Mouse (Mus musculus) cerebellum, postnatal 14 days (tissue): ENCODE results near the gene Ano10.
A peak's percentile ranks its signal among the peaks of the same experiment; 100 is the strongest.

ENCODE experiments used
- DNase-seq, 2 experiments: peaks; one replicate each; pipeline ENCODE4 v3.0.0; 2021; ENCODE audit warnings: mixed read lengths in 2 of 2

Ano10 gene

DNA sequence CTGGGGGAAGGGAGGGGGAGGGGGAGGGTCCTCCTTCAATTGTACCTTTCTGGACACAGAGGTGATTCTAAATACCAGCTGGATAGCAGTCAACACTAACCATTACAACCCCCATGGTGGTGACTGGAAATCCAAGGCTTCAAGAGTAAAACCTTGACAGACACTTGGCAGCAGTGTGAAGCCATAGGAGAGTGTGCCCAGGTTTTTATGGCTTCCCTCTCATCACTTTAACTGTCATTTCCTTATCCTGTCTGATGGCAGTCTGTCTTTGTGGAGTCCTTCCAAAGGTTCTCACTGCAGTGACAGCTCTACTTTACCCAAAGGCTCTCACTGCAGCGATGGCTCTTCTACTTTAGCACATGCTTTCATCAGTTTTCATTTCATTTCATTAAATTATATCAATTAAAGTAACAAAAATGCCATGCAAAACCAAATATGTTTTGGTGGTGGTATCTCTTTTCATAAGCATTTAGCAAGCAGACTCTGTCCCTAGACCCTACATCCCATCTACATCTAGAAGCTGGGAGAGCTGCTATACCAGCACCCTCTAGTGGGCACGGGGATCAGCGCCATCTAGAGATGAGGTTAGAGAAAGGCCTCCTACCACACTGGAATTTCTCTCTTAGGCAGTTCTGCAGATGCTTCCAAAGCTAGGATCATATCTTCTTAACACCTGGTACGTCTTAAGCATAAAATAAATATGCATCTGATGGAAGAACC is 50.0 kb downstream of the Ano10 start:
- peak; percentile 84 to 88 for DNase-seq

DNA sequence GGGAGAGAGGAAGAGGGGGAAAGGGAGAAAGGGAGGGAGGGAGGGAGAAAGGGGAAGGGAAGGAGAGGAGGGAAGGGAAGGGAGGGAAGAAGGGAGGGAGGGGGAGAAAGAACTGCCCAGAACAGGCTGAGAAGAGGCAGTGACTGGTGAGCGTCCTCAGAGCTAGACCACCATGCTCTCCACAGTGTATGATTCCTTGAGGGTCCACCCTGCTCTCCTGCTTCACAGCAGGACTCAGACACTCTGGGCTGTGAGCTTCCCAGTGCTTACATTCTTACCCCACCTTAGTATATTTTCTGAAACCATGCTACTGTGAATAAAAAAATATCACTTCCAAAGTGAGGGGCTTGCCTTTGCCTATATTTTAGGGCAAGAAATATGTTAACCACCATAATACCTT is 50.9 kb downstream of the Ano10 start:
- no peak for DNase-seq

DNA sequence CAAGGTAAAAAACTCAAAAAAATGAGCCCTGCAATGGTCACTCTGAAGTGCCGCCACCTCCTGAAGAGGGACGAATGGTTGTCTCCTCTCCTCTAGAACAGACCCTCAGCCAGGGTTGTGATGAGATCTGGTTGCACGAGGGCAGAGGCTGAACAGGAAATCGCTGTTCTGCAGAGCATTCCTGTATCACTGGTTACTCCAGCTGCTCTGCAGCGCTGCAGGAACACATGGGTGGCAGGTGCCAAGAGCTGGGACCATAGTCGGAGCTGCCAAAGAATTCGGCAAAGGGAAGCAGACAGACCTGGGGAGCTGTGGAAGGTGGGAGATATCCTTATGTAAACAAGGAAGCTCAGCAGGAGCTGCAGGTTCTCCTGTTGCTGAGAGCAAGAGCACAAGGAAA is 51.4 kb downstream of the Ano10 start:
- DNase-seq, result peak in 1 of 2 experiments; percentile 23

DNA sequence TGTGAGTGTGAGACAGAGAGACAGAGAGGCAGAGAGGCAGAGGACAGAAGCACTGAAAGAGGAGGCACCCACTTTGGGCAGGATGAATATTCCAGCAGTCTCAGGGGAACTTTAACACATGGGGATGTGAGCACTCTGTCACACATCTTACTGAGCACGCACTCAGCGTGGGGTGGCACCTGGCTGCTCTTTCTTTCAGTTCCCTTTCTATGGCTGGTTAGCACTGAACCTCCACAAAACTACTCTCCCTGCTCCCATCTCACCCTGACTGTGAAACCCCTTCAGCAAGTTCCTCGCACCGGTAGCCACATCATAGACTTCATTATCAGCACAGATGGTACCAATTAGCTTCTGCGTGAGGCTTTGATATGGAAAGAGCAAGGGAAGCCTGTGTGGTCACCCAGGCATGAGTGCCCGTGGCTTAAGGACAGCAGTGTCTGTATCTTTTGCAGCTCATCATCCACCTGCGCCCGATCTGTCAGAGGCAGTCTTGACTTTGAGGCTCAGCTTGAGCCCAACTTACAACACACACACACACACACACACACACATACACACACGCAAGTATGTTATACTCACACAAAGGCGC is 52.3 kb downstream of the Ano10 start:
- DNase-seq, result peak; percentile 41 to 42

DNA sequence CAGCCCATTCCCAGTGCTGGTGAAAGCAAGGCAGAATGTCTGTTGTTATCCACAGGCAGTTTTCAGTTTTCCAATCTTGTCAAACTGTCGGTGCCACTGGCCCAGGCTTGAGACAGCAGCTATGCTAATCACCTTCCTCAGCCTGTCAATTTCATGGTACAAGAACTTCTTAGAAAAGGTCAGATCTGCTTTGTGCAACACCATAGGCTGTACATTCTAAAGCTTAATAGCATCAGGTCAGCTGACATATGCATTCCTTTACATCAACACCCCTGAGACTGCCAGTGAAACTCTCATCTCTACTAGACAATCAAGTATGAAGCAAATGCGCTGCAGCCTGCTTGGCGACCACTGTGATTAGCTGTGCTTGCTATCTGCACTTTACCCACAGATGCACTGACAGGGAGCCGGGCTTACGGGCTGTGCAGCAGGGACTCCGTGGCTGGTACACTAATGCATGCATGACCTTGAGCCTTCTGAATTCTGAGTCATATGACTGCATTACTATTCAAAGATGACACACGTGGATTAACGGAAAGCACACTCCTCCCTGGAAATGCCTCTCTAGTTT is 53.5 kb downstream of the Ano10 start:
- no peak for DNase-seq

DNA sequence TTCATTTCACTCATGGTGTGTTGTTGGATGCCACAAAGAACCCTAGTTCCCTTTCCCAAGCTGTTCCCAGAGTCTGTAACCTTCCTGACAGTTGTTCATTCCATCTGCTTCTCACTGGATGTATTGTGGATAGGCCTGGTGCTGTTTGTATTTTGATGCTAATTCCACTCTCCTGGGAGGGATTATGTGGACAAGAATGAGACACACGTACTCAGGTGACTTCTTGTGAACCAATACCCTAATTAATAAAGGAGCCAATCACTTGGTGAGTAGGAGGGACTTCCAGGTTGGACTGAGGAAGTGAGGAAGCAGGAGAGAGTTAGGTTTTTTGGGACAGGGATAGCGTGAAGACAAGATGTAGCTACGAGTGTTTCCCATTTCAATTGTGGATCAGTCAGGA is 59.5 kb downstream of the Ano10 start:
- DNase-seq, result no peak

DNA sequence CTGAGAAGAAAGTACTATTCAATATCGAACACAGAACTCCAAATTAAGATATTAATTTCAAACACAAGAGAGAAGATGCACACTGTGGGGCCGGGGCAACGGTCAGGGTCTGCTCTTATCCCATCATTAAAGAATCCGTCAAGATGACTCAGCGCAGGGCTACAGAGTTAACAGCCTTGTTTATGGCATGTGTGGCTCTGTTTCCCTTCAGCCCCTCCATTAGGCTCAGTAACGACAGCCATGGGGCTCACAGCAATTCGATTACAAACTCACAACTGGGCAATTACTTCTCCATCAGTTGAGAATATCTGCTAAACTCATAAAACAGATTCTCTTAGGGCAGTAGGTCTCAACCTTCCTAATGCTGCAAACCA is 60.3 kb downstream of the Ano10 start:
- DNase-seq, result no peak

DNA sequence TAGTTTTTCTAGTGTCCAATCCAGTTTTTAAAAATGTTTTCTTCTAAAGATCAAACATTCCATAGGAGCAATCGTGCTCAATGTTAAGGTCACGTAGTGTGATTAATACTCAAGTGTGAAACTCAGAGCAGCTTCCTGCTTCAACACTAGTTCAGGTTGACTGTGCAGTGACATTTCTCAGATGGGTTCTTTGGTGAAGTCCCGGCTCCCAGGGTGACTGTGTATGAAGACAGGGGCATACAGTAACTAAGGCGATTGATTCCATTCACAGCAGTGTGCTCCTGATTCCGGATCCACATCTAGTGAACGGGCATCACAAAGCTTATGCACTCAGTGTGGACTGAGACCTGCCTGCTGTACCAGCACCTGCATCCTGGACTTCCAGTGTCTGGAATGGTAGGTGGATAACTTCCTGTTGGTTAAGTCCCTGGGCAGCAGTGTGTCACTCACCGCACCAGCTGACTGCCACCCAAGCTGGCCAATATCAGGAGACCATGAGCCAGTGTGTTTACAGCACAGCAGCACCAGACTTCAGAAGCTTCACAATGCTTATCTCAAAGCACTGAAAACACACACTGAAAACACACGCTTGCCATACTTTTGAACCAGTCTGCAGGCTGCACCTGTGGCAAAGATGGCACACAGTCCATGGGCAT is 60.8 kb downstream of the Ano10 start:
- DNase-seq, result no peak

DNA sequence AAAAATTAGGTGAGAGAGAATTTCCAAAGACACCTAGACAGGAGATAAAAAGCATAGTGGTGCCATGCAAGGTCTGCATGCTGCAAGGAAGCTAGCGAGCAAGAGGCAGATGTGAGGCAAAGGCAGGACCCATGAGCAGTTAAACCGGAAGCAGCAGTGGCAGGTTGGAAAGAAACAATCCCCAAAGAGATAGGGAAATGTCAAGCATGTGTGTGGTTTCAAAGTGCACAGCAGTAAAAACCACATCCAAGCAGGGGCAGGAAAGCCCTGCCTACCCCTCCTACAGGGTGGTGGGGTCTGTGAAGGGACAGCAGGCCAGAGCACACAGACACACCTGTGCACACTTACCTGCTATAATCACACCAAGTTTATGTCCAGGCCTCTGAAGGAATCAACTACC is 61.3 kb downstream of the Ano10 start:
- DNase-seq, result no peak

DNA sequence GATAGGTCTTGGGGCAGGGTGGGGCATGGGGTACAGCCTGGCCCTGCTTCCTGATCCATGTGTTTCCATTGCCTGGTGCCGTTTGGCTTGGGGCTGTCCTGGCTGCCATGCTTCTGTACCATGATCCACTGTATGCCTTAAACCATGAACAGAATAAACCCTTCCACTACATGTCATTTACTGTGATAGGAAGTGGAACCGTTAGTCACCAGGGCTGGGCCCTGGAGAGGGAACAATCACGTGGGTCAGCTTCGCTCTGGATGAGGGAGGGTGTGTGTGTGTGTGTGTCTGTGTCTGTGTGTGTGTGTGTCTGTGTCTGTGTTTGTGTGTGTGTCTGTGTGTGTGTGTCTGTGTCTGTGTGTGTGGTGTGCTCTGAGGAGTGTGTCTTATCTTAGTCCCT is 63.5 kb downstream of the Ano10 start:
- DNase-seq, result no peak

DNA sequence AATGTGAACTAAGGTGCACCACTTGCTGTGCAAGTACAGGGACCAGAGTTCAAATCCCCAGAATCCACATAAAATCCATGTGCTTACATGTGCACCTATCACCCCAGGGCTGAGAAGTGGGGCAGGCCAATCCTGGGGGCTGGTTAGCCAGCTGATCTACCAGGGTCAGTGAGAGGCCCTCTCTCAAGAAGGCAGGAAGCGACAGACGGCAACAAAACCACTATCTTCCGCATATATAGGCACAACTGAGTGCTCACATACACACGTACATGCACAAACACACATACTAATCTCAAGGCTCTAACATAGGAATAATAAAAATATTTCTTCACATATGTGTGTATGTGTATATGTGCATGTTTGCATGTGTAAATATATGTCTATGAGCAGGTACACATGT is 67.8 kb downstream of the Ano10 start:
- DNase-seq, result no peak

DNA sequence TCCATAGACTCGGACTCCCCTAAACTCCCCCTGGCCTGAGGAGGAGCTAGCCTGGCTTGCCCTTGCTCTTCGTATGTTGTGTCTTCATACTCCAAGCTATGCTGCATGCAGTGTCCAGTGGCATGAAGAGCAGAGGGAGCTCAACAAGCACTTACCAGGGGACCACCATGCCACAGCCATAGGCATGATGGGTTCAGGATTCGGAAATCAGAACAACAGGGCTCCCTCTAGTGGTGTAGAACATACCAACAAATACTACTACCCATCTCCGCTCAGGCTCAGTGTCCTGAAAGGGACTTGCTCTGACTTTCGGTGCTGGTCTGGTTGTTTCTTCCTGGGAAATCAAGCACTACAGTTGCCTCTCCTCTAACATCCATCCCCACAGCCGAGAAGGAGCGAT is 68.9 kb downstream of the Ano10 start:
- DNase-seq, result peak; percentile 62 to 80

DNA sequence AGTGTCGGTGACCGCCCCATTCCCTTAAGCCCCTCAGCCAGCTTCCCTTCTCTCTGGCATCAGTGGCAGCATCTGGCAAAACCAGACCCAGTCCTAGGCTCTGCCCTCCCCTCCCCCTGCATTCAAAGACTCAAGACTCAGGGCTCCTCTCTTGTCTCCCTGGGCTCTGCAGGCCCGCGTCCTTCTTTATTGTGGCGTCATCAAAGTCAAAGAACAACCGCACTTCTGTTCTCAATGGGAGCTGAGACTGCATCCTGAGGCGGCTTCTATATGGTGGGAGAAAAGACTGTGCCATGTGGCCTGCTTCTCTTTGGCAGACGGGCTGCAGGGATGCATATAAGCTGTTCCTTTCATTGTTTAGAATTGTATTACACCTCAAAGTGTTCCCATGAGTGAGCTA is 71.2 kb downstream of the Ano10 start:
- DNase-seq, result no peak

DNA sequence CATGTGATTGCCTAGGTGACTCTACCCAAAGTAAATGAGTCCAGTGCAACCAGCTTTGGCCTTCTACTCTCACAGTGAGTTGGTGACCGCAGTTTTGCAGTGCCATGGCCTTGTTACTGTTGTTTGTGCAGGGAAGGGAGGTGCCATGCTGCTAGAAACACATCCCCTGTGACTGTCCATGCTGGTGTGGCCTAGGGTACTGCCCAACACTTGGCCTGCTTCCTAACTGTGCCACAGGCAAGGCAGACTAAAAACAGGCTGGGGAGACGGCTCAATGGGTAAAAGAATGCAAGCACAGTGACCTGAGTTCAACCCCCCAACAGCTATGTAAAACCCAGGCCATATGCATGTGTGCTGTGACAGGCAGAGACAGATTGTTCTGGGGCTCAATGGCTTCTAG is 74.3 kb downstream of the Ano10 start:
- DNase-seq, result no peak

DNA sequence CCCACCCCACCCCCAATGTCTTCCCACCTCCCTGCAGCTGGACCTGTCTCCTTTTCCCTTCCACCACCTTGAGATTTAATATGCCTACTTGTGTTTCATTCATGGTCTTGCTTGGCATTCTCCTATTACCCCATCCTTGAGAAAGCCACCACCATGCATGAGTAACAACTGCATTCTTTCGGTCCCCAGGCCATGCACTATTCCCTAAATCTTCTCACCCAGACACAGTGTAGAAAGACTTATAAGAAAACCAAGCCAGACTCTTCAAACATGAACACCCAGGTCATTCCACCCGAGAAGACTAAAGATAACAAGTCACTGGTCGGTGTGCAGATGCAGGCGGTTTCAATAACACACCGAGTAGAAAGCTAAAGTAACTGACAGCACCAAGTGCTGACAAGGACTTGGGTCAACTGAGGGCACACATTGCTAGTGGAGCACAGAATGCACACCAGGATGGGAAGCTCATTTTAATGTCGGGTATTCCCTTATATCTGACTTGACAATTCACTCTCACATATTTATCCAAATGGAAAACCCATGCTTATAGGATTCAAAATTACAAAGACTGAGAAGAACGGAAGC is 77.2 kb downstream of the Ano10 start:
- DNase-seq, result no peak

DNA sequence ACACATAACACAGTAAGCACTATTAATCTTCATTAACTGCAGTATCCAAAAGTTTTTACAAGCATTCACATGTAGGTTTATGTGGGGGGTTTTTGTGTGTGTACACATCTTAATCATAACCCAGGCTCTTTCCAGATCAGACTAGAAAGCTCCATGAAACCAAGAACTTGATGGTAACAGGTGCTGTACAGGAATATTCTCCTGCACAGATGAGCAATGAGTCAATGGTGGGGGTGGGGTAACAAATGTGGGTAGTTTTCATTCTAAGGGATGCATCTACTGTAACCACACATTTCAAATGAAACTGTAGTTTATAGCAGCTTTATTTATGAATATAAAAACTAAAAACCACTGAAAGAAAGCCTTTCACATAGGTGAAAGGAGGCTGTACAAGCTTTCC is 79.1 kb downstream of the Ano10 start:
- DNase-seq, result no peak

DNA sequence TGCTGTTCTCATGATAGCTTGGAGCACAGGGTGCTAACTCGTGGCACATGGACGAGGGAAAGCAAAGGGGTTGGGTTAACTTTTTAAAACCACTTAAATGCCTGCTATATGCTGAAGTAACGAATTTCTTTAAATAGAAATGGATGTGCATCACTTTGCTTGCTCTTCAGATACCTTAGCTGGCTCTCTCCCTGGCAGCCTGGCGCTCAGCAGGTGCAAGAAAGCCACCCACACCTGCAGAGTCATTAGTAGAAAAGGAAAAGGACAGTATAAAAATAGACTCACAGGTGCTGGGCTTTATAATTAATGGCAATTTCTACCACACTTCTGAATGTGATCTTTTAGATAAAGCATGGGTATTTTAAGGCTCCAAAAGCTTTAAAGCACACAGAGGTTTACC is 85.9 kb downstream of the Ano10 start:
- DNase-seq, result peak in 1 of 2 experiments; percentile 36

DNA sequence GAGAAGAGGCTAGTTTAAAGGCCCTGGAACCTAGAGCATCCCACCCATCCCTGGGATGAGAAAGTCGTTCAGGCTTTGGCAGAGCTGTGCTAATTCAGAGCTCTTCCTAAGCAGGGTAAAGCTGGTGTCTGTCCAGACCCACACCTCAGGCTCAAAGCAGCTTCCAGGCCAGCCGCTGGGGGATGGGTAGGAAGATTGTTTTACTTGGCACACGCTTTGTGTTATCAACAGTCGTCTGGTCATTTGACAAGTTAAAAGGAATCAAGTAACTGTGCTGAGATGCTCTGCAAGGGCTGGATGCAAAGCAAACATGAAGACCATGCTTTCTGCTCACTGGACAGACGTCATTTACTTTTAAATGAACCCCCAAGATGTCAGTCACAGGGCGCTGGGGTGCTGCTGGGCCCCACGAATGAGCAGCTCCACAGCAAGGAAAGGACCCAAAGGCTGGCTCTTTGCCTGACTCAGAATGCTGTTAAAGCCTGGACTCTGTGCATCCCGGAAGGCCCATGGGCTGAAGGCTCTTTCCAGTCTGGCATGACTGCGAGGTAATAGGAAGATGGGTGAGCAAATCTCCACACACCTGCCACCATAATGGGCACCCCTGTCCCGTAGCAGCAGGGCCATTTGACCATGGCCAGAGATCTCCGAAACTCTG is 88.6 kb downstream of the Ano10 start:
- DNase-seq, result peak; percentile 44

DNA sequence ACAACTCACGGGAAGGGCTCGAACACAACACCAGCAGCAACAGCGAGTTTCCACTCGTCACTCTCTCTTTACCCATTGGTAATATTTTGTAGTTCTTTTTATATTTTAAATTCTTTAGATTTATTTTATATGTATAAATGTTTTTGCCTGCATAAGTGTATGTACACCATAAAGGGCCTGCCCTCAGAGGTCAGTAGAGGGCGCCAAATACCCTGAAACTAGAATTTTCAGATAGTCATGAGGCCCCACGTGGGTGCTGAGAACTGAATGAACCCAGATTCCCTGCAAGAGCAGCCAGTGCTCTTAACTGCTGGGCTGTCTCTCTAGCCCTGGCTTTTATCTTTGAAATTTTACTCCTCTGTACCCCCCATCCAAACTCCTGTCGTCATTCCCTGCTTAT is 89.7 kb downstream of the Ano10 start:
- DNase-seq, result peak in 1 of 2 experiments; percentile 48

DNA sequence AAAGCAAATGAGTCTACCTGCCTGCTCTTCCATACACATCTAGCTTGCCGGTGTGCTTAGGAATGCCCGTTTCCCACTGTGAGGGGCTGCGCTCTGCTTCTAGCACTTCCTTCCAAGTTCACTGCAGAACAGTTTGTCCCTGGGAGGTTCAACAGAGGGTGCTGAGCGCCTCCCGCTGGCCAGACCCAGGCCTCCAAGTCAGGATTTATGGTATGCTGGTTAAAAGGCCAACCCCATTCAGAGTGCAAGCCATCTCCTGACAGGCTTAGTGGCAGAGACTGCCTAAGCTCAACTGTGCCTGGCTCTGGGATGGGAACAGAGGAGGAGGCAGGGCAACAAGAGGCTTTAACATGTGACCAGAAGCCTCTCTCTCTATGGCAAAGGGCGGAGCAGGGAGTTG is 95.0 kb downstream of the Ano10 start:
- peak; percentile 56 to 70 for DNase-seq

DNA sequence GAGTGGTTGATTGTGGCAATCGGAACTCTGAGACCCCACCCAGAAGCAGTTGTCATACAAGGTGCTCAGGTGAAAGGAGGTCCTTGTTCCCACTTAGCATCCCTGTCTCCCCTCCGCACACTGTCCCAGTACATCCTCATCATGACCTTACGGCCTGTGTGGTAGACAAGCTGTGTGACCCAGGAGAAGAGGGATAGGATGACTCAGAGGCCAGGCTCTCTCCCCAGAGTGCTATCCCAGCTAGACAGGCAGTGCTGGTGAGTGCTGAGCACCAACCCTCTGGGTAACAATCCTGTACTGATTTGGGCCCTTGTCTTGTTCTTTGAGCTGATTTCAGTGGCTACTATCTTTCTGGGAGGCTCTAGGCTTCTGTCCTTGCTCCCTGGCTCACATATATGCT is 95.6 kb downstream of the Ano10 start:
- no peak for DNase-seq

DNA sequence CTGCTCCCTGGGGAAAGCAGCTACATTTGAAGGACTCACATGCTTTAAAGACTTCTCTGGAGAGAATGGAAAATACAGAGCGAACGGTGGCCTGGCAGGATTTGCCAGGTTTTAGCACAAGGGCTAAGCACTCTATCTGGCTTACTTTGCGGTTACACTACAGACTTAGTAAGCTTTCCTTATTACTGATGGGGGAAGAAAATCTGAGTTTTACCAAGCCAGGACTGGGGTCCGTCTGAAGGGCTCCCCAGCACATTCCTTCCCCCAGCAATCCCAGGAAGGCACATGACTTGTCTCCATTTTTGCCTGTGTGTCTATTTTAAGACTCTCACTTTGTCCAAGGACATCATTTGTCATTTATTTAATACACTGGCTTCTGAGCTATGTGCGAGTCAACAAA is 97.2 kb downstream of the Ano10 start:
- DNase-seq, result no peak

DNA sequence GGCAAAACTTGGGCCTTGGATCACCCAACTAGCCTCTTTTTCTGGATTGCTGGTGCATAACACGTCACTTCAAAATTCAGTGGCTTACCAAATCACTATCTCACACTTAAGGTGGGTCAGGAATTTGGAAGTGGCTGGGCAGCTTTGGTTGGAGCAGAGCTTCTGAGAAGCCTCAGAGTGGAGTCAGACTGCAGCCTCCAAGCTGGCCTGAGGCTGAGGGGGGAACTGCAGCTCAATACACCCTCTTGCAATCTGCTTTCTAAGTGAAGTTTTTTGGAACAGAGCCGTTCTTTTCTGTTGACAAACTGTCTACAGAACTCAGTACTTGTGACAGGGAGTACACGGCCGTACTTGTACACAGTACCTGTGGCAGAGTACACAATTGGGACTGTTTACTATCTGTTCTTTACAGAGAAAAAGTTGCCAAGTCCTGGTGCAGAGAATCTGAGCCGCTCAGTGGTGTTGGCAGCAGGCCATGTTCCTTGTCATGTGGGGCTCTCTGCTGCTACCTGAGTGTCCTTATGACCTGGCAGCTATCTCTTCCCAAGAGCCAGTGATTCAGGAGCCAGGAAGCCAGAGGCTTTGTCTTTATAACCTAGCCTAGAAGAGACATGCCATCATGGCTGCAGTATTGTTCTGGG is 99.1 kb downstream of the Ano10 start:
- DNase-seq, result peak; percentile 84 to 86
